Mouse (Mus musculus): ENCODE measurements around the gene Chrm1. TPM values are rescaled to one million over a fixed set of nuclear protein-coding genes. Genes with fewer than 3 reads are reported as not detected.

The Chrm1 gene
- polyA plus RNA-seq, 1 experiment from 2014 or later, result 0.98 TPM

Other genes with a start within 250 kb of the Chrm1 start
- gene Slc22a8, start 72.5 kb upstream of the Chrm1 start, polyA plus RNA-seq (2015; fragmentation: Nextera tagmentation; extraction: Ambion mirVana), result 0.05 and 0.13 TPM in 2 replicates
- gene Slc22a6, start 45.8 kb upstream of the Chrm1 start, polyA plus RNA-seq (2015; fragmentation: Nextera tagmentation; extraction: Ambion mirVana), result 0.03 and 0.10 TPM in 2 replicates
- gene Slc3a2, start 59.6 kb downstream of the Chrm1 start, polyA plus RNA-seq (2015; fragmentation: Nextera tagmentation; extraction: Ambion mirVana), result 237 and 283 TPM in 2 replicates
- gene Wdr74, start 72.0 kb downstream of the Chrm1 start, polyA plus RNA-seq (2015; fragmentation: Nextera tagmentation; extraction: Ambion mirVana), result 32.8 and 33.4 TPM in 2 replicates
- gene 1700092M07Rik, start 76.9 kb downstream of the Chrm1 start, polyA plus RNA-seq (2015; fragmentation: Nextera tagmentation; extraction: Ambion mirVana), result 0.50 and 0.56 TPM in 2 replicates
- 83.4 and 89.2 TPM in 2 replicates for gene Stx5a, start 77.6 kb downstream of the Chrm1 start, polyA plus RNA-seq (2015; fragmentation: Nextera tagmentation; extraction: Ambion mirVana)
- gene Nxf1, start 93.3 kb downstream of the Chrm1 start, polyA plus RNA-seq (2015; fragmentation: Nextera tagmentation; extraction: Ambion mirVana), result 54.5 and 57.2 TPM in 2 replicates
- 136 and 137 TPM in 2 replicates for gene Tmem223, start 107.2 kb downstream of the Chrm1 start, polyA plus RNA-seq (2015; fragmentation: Nextera tagmentation; extraction: Ambion mirVana)
- 93.5 and 97.4 TPM in 2 replicates for gene Tmem179b, start 110.7 kb downstream of the Chrm1 start, polyA plus RNA-seq (2015; fragmentation: Nextera tagmentation; extraction: Ambion mirVana)
- 12.0 and 13.2 TPM in 2 replicates for gene Taf6l, start 122.6 kb downstream of the Chrm1 start, polyA plus RNA-seq (2015; fragmentation: Nextera tagmentation; extraction: Ambion mirVana)
- gene Polr2g, start 134.8 kb downstream of the Chrm1 start, polyA plus RNA-seq (2015; fragmentation: Nextera tagmentation; extraction: Ambion mirVana), result 114 and 115 TPM in 2 replicates
- 1.9 and 2.0 TPM in 2 replicates for gene Zbtb3, start 138.8 kb downstream of the Chrm1 start, polyA plus RNA-seq (2015; fragmentation: Nextera tagmentation; extraction: Ambion mirVana)
- 18.2 and 19.9 TPM in 2 replicates for gene Ttc9c, start 155.5 kb downstream of the Chrm1 start, polyA plus RNA-seq (2015; fragmentation: Nextera tagmentation; extraction: Ambion mirVana)
- gene Hnrnpul2, start 156.2 kb downstream of the Chrm1 start, polyA plus RNA-seq (2015; fragmentation: Nextera tagmentation; extraction: Ambion mirVana), result 5.4 and 6.0 TPM in 2 replicates
- gene AC129217.1, start 166.0 kb downstream of the Chrm1 start, polyA plus RNA-seq (2015; fragmentation: Nextera tagmentation; extraction: Ambion mirVana), result not detected in 2 replicates
- gene Bscl2, start 173.7 kb downstream of the Chrm1 start, polyA plus RNA-seq (2015; fragmentation: Nextera tagmentation; extraction: Ambion mirVana), result 43.2 and 47.2 TPM in 2 replicates
- 9.4 and 10.9 TPM in 2 replicates for gene Gng3, start 175.4 kb downstream of the Chrm1 start, polyA plus RNA-seq (2015; fragmentation: Nextera tagmentation; extraction: Ambion mirVana)
- 2.2 TPM in 2 replicates for gene Lrrn4cl, start 187.0 kb downstream of the Chrm1 start, polyA plus RNA-seq (2015; fragmentation: Nextera tagmentation; extraction: Ambion mirVana)
- 170 and 180 TPM in 2 replicates for gene Ubxn1, start 207.7 kb downstream of the Chrm1 start, polyA plus RNA-seq (2015; fragmentation: Nextera tagmentation; extraction: Ambion mirVana)
- 65.4 and 67.9 TPM in 2 replicates for gene Uqcc3, start 217.1 kb downstream of the Chrm1 start, polyA plus RNA-seq (2015; fragmentation: Nextera tagmentation; extraction: Ambion mirVana)
- 44.1 and 44.6 TPM in 2 replicates for gene Lbhd1, start 219.9 kb downstream of the Chrm1 start, polyA plus RNA-seq (2015; fragmentation: Nextera tagmentation; extraction: Ambion mirVana)
- not detected in 2 replicates for gene Gm49403, start 220.1 kb downstream of the Chrm1 start, polyA plus RNA-seq (2015; fragmentation: Nextera tagmentation; extraction: Ambion mirVana)
- 54.5 and 55.6 TPM in 2 replicates for gene 1810009A15Rik, start 225.1 kb downstream of the Chrm1 start, polyA plus RNA-seq (2015; fragmentation: Nextera tagmentation; extraction: Ambion mirVana)
- not detected in 2 replicates for gene Gm49416, start 225.1 kb downstream of the Chrm1 start, polyA plus RNA-seq (2015; fragmentation: Nextera tagmentation; extraction: Ambion mirVana)
- 14.5 and 16.1 TPM in 2 replicates for gene Ints5, start 229.2 kb downstream of the Chrm1 start, polyA plus RNA-seq (2015; fragmentation: Nextera tagmentation; extraction: Ambion mirVana)
- 41.4 and 42.3 TPM in 2 replicates for gene Ganab, start 234.3 kb downstream of the Chrm1 start, polyA plus RNA-seq (2015; fragmentation: Nextera tagmentation; extraction: Ambion mirVana)

All from intestine, postnatal 0 days (tissue).